Mouse (Mus musculus): ENCODE data around the gene Slc22a14. TPM values are rescaled to one million over a fixed set of nuclear protein-coding genes. Genes with fewer than 3 reads are reported as not detected.

The Slc22a14 gene
- polyA plus RNA-seq, 1 experiment from 2014 or later = not detected

GRCm38 (mm10) chr9:119320946-119321345 is 44.4 kb downstream of the Slc22a14 start:
- ATAC-seq = no peak
- no peak overlapping the region for H3K27ac ChIP-seq (ENCODE audit: low read length)
- peak overlapping the region; percentile 62 for H3K4me2 ChIP-seq (ENCODE audit: low read length)
- H3K9me3 ChIP-seq (ENCODE audit: control insufficient read depth, low read length) = no peaks in the 10 kb centered on the region
- no peaks in the 10 kb centered on the region for H3K36me3 ChIP-seq (ENCODE audit: control insufficient read depth, insufficient read depth)
- peak overlapping the region; percentile 68 for H3K9ac ChIP-seq (replicated peaks; ENCODE audit: low read depth, low read length)
- no peaks in the 10 kb centered on the region for H3K27me3 ChIP-seq (replicated peaks; ENCODE audit: control insufficient read depth, insufficient read depth, low read length)
- H3K4me1 ChIP-seq (replicated peaks; ENCODE audit: control insufficient read depth, insufficient read depth, low read length) = peaks cover 19% of the 10 kb centered on the region
- 6% methylated on average over 7 of the region's 7 CpGs for WGBS
- H3K4me3 ChIP-seq (replicated peaks; ENCODE audit: low read length) = peak overlapping the region; percentile 69

GRCm38 (mm10) chr9:119320446-119320845 is 44.9 kb downstream of the Slc22a14 start:
- WGBS = 78% methylated on average over 7 of the region's 7 CpGs
- H3K36me3 ChIP-seq (ENCODE audit: control insufficient read depth, insufficient read depth) = no peaks in the 10 kb centered on the region
- no peak overlapping the region for H3K27ac ChIP-seq (ENCODE audit: low read length)
- ATAC-seq = no peak
- no peak overlapping the region for H3K9ac ChIP-seq (replicated peaks; ENCODE audit: low read depth, low read length)
- H3K4me3 ChIP-seq (replicated peaks; ENCODE audit: low read length) = no peak overlapping the region
- no peaks in the 10 kb centered on the region for H3K27me3 ChIP-seq (replicated peaks; ENCODE audit: control insufficient read depth, insufficient read depth, low read length)
- H3K4me1 ChIP-seq (replicated peaks; ENCODE audit: control insufficient read depth, insufficient read depth, low read length) = peaks cover 19% of the 10 kb centered on the region
- H3K9me3 ChIP-seq (ENCODE audit: control insufficient read depth, low read length) = no peaks in the 10 kb centered on the region
- peak overlapping the region; percentile 62 for H3K4me2 ChIP-seq (ENCODE audit: low read length)

- 100% methylated on average over 1 of the region's 1 CpGs for WGBS
- Histone ChIP-seq H3K4me2 (ENCODE audit: low read length) (no peak overlapping the region), H3K36me3 (ENCODE audit: control insufficient read depth, insufficient read depth) (no peaks in the 10 kb centered on the region), H3K4me1 (replicated peaks; ENCODE audit: control insufficient read depth, insufficient read depth, low read length) (peaks cover 19% of the 10 kb centered on the region), H3K4me3 (replicated peaks; ENCODE audit: low read length) (no peak overlapping the region), H3K27me3 (replicated peaks; ENCODE audit: control insufficient read depth, insufficient read depth, low read length) (no peaks in the 10 kb centered on the region), H3K9me3 (ENCODE audit: control insufficient read depth, low read length) (no peaks in the 10 kb centered on the region), H3K27ac (ENCODE audit: low read length) (no peak overlapping the region), H3K9ac (replicated peaks; ENCODE audit: low read depth, low read length) (no peak overlapping the region)
- no peak for ATAC-seq
These were observed 46.5 kb downstream of the Slc22a14 start for GRCm38 (mm10) chr9:119318891-119319290.

GRCm38 (mm10) chr9:119313096-119313495 is 52.3 kb downstream of the Slc22a14 start:
- Histone ChIP-seq H3K9me3 (ENCODE audit: control insufficient read depth, low read length) (no peaks in the 10 kb centered on the region), H3K4me1 (replicated peaks; ENCODE audit: control insufficient read depth, insufficient read depth, low read length) (no peaks in the 10 kb centered on the region), H3K27ac (ENCODE audit: low read length) (no peak overlapping the region), H3K9ac (replicated peaks; ENCODE audit: low read depth, low read length) (no peak overlapping the region), H3K4me3 (replicated peaks; ENCODE audit: low read length) (no peak overlapping the region), H3K4me2 (ENCODE audit: low read length) (no peak overlapping the region), H3K27me3 (replicated peaks; ENCODE audit: control insufficient read depth, insufficient read depth, low read length) (no peaks in the 10 kb centered on the region), H3K36me3 (ENCODE audit: control insufficient read depth, insufficient read depth) (no peaks in the 10 kb centered on the region)
- ATAC-seq = no peak
- 86% methylated on average over 10 of the region's 10 CpGs for WGBS

GRCm38 (mm10) chr9:119309067-119309466 is 56.3 kb downstream of the Slc22a14 start:
- H3K4me3 ChIP-seq (replicated peaks; ENCODE audit: low read length) = no peak overlapping the region
- WGBS = 95% methylated on average over 1 of the region's 1 CpGs
- no peaks in the 10 kb centered on the region for H3K36me3 ChIP-seq (ENCODE audit: control insufficient read depth, insufficient read depth)
- ATAC-seq = no peak
- H3K9me3 ChIP-seq (ENCODE audit: control insufficient read depth, low read length) = no peaks in the 10 kb centered on the region
- H3K4me1 ChIP-seq (replicated peaks; ENCODE audit: control insufficient read depth, insufficient read depth, low read length) = no peaks in the 10 kb centered on the region
- no peak overlapping the region for H3K4me2 ChIP-seq (ENCODE audit: low read length)
- no peaks in the 10 kb centered on the region for H3K27me3 ChIP-seq (replicated peaks; ENCODE audit: control insufficient read depth, insufficient read depth, low read length)
- no peak overlapping the region for H3K9ac ChIP-seq (replicated peaks; ENCODE audit: low read depth, low read length)
- no peak overlapping the region for H3K27ac ChIP-seq (ENCODE audit: low read length)

- no peak for ATAC-seq
- H3K36me3 ChIP-seq (ENCODE audit: control insufficient read depth, insufficient read depth) = peaks cover 3% of the 10 kb centered on the region; the same call in 1 of the 2 replicates
These were observed 59.5 kb downstream of the Slc22a14 start for GRCm38 (mm10) chr9:119305863-119306262.

GRCm38 (mm10) chr9:119298563-119298962 is 66.8 kb downstream of the Slc22a14 start:
- H3K9me3 ChIP-seq (ENCODE audit: control insufficient read depth, low read length) = no peaks in the 10 kb centered on the region
- H3K4me2 ChIP-seq (ENCODE audit: low read length) = no peak overlapping the region
- no peak for ATAC-seq
- WGBS = 93% methylated on average over 3 of the region's 3 CpGs
- no peaks in the 10 kb centered on the region for H3K4me1 ChIP-seq (replicated peaks; ENCODE audit: control insufficient read depth, insufficient read depth, low read length)
- H3K36me3 ChIP-seq (ENCODE audit: control insufficient read depth, insufficient read depth) = peaks cover 3% of the 10 kb centered on the region; the same call in 1 of the 2 replicates
- H3K27ac ChIP-seq (ENCODE audit: low read length) = no peak overlapping the region
- no peak overlapping the region for H3K9ac ChIP-seq (replicated peaks; ENCODE audit: low read depth, low read length)
- H3K4me3 ChIP-seq (replicated peaks; ENCODE audit: low read length) = no peak overlapping the region
- H3K27me3 ChIP-seq (replicated peaks; ENCODE audit: control insufficient read depth, insufficient read depth, low read length) = no peaks in the 10 kb centered on the region

More at GRCm38 (mm10) chr9:119305863-119306262, 59.5 kb downstream of the Slc22a14 start:
- H3K4me3 ChIP-seq (replicated peaks; ENCODE audit: low read length) = no peak overlapping the region
- H3K9me3 ChIP-seq (ENCODE audit: control insufficient read depth, low read length) = no peaks in the 10 kb centered on the region
- no peak overlapping the region for H3K4me2 ChIP-seq (ENCODE audit: low read length)
- H3K27ac ChIP-seq (ENCODE audit: low read length) = no peak overlapping the region
- H3K4me1 ChIP-seq (replicated peaks; ENCODE audit: control insufficient read depth, insufficient read depth, low read length) = no peaks in the 10 kb centered on the region
- H3K9ac ChIP-seq (replicated peaks; ENCODE audit: low read depth, low read length) = no peak overlapping the region
- no peaks in the 10 kb centered on the region for H3K27me3 ChIP-seq (replicated peaks; ENCODE audit: control insufficient read depth, insufficient read depth, low read length)
- WGBS = 90% methylated on average over 7 of the region's 7 CpGs

GRCm38 (mm10) chr9:119297696-119298095 is 67.7 kb downstream of the Slc22a14 start:
- Histone ChIP-seq H3K27ac (ENCODE audit: low read length) (no peak overlapping the region), H3K9me3 (ENCODE audit: control insufficient read depth, low read length) (no peaks in the 10 kb centered on the region), H3K36me3 (ENCODE audit: control insufficient read depth, insufficient read depth) (peaks cover 3% of the 10 kb centered on the region; the same call in 1 of the 2 replicates), H3K27me3 (replicated peaks; ENCODE audit: control insufficient read depth, insufficient read depth, low read length) (no peaks in the 10 kb centered on the region), H3K4me2 (ENCODE audit: low read length) (no peak overlapping the region), H3K4me3 (replicated peaks; ENCODE audit: low read length) (no peak overlapping the region), H3K9ac (replicated peaks; ENCODE audit: low read depth, low read length) (no peak overlapping the region), H3K4me1 (replicated peaks; ENCODE audit: control insufficient read depth, insufficient read depth, low read length) (no peaks in the 10 kb centered on the region)
- WGBS = 83% methylated on average over 6 of the region's 6 CpGs
- no peak for ATAC-seq

- H3K9ac ChIP-seq (replicated peaks; ENCODE audit: low read depth, low read length) = no peak overlapping the region
- H3K9me3 ChIP-seq (ENCODE audit: control insufficient read depth, low read length) = no peaks in the 10 kb centered on the region
- H3K4me2 ChIP-seq (ENCODE audit: low read length) = no peak overlapping the region
- no peak overlapping the region for H3K4me3 ChIP-seq (replicated peaks; ENCODE audit: low read length)
- H3K27me3 ChIP-seq (replicated peaks; ENCODE audit: control insufficient read depth, insufficient read depth, low read length) = no peaks in the 10 kb centered on the region
- no peaks in the 10 kb centered on the region for H3K4me1 ChIP-seq (replicated peaks; ENCODE audit: control insufficient read depth, insufficient read depth, low read length)
- no peak for ATAC-seq
- no peaks in the 10 kb centered on the region for H3K36me3 ChIP-seq (ENCODE audit: control insufficient read depth, insufficient read depth)
- WGBS = 76% methylated on average over 3 of the region's 3 CpGs
- no peak overlapping the region for H3K27ac ChIP-seq (ENCODE audit: low read length)
These were observed 74.6 kb downstream of the Slc22a14 start for GRCm38 (mm10) chr9:119290791-119291190.
